Mouse (Mus musculus) ovary, postnatal 36 days (tissue): ENCODE measurements around the gene Myt1l.

Experiments used
- DNase-seq: peaks from one replicate; pipeline ENCODE4 v3.0.0; 2022; ENCODE audit warnings: low spot score, mixed read lengths

Gene Myt1l

GRCm38 (mm10) chr12:29569311-29569710 is 41.1 kb downstream of the Myt1l start:
- DNase-seq = no peak

- DNase-seq = no peak
Observed at GRCm38 (mm10) chr12:29570351-29570750, 42.2 kb downstream of the Myt1l start.

- DNase-seq = no peak
Observed at GRCm38 (mm10) chr12:29571613-29572012, 43.4 kb downstream of the Myt1l start.

GRCm38 (mm10) chr12:29593787-29594186 is 65.6 kb downstream of the Myt1l start:
- no peak for DNase-seq

DNA sequence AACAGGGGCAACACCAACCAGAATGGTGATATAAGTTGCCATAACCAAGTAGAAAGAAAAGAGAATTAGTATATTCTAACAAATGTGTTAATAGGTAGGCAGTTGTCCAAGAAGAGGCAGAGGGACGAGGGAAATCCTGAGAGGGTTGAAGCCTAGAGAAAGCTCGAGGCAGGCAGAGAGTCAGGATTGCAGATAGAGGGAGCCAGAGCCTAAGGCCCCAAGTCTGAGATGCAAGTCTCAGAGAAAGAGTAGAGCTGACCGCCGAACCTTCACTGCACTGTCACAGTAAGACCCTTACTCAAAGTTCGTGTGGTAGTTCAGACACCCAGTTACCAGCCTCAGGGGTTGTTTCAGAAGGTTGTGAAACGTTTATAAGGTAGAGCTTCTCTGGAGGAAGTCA is 71.7 kb downstream of the Myt1l start:
- DNase-seq = no peak

GRCm38 (mm10) chr12:29601223-29601622 is 73.0 kb downstream of the Myt1l start:
- no peak for DNase-seq

DNA sequence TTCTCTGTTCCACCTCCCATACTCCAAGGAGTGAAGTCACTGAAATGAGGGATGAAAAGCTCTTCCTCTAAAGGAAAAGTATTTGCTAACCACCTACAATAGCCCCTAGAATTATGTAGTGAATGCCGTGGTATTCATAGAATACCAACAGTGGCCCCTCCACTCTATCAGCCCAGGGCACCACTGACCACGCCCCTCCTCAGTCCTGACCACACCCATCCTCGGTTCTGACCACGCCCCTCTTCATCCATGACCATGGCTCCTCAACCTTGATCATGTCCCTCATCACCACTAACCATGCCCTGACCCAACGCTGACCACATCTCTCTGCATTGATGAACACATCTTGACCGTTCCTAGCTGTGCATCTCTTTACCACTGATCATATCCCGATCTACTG is 76.5 kb downstream of the Myt1l start:
- no peak for DNase-seq

DNA sequence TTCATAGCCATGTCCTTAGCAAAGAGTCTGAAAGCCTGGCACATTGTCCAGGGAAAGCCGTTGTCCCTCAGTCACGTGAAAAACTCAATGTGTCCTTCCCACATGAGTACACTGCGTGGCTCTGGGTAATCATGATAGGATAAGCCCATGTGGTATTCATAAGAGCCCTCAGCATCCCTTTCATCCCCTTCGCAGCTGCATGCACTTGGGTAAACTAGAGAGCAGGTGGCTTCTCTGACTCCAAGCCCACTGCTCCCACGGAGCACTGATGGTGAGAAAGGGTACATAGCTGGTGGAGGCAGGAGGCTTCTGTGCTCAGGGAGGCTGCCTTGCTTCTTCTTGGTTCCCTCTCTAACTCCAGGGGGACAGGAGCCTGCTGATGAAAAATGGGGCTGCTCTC is 76.9 kb downstream of the Myt1l start:
- no peak for DNase-seq

DNA sequence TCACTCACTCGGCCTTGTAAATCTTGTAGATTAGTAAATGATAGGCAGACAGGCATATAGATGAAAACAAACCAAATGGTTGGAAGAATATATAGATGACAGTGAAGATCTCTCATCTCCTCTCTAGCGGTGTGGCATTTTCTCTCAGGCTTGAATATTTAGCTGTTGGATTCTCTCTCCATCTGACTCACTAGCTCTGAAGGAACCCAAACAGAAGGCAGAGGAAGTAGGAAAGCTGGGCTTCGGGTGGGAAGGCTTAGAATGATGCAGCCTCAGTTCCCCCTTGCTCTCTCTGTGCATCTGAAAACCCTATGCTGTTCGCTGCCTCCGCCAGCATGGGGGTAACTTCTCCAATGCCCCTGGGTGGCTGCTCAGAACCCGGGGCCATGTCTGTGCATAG is 78.0 kb downstream of the Myt1l start:
- DNase-seq = no peak

GRCm38 (mm10) chr12:29617746-29618145 is 89.6 kb downstream of the Myt1l start:
- DNase-seq = no peak

DNA sequence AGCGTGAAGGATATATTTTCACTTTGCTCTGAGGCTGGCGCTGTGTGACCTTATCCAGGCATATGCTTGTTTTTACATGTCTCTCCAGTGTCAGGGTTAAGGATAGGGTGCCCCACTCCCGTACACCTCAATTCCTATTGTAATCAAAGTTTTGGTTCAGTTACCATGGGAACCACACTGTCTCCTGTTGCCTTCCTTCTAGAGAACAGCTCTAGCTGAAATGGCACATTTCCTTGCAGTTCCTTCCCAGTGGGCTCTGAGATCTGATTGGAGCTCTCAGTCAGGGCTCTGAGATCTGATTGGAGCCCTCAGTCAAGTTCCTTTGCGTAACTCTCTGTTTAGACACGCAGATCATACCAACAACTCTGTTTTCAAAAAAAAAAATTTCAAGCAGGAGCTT is 93.3 kb downstream of the Myt1l start:
- DNase-seq = no peak

GRCm38 (mm10) chr12:29627956-29628750 is 100.0 kb downstream of the Myt1l start:
- no peak for DNase-seq

DNA sequence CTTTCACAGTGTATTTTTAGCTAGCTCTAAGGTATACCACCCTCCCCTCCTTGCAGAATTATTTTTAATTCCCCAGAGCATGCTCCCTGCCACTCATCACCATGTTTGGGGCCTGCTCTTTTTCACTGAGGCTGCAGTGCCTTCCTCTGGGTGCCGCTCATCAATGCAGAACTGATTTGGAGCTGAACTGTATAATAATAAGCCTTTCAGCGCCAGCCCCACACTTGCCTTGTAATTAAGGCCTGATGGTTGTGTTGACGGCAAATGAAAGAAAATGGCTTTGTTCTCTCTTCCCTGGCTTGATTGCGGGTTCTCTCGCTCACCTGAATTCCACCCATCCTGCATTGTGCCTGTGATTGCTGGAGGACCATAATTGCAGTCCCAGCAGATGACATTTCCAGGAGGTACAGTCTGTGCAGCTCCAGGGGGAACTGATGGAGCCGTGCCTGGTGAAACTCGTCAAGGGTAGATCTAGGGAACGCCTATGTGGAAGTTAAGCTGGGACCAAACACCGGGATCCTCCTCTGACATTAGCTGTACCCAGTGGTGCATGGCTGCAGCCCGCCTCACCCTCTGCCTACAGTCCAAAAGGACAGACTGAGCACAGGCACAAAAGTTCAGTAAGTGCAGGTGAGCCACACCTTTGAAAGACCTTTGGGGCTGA is 101.8 kb downstream of the Myt1l start:
- DNase-seq = no peak

DNA sequence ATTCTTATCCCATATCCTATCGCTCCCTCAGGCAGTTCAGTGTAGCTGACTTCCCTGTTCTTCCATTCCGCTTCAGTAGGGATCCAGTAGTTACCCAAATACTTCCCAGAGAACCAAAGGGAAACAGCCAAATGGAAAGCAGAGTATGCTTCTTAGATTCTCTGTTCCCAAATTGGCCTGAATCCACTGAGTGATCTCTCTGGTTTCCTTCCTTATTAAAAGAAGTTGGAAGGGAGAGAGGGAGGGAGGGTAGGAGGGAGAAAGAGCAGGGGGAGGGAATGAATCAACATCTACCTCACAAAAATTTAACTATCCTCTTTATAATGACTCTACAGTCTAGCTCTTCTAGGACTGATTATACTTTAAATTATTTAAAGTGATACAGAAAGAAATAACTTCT is 106.3 kb downstream of the Myt1l start:
- no peak for DNase-seq

DNA sequence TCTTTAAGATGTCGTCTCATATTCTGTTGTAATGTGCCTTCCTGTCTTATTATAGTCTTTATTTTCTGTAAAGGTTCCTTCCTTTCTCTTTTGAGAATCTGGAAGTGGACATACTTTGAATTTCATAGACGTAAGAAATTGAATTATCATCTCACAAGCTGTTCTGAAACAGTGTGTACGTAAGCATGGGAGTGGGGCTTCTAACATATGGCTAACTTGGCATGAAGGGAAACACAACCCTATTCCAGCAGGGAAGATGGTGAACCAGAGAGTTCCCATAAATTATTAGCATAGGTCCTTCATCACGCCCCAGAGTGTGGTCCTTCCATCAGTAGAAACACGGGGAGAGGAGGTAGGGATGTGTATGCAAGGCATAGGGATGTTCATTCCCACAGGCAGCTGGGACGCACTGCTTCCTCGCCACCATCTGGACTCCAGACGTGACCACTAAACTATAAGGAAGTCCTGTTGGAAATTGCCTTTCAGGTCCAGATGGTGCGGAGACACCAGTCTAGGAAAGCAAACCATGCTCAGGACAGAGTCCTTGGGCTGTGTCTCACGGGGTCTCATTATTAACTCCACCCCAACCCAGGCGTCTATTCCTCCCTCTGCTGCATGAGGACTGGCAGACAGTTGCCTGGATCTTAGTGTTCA is 111.5 kb downstream of the Myt1l start:
- no peak for DNase-seq

- DNase-seq = no peak
Observed at GRCm38 (mm10) chr12:29640201-29640600, 112.0 kb downstream of the Myt1l start.

DNA sequence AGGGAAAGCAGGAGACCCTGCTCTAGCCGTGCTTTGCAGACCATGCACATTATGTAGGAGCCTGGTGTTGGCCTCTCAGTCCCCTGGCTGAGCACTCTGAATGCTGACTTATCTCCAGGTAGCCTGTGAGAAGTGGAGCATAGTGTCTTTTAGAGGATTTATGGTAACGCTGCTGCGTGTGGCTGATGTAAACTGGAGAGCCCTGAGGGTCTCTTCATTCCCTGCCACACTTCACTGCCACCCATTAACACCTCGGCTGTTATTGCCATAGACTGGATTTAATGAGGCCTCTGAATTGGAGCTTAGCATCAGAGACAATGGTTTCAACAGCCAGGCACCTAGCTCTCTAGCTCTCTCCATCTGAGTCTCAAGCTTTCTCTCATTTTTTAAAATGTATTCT is 114.7 kb downstream of the Myt1l start:
- no peak for DNase-seq

DNA sequence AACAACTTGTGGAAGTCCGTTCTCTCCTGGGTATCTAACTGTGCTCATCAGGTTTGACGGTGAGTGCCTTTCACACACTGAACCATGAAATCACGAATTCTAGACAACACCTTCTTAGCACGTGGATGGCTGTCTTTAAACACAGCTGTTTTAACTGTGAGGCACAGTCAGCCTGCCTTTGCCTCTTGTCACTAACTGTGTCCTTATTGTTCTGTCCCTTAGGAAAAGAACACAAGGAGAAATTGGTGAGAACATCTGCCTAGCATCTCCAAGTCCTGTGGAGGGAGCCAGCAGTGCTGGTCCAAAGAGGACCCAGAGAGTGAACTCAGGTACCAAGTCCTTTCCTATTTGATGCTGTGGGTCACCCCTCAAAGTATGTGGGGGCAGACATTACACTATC is 115.9 kb downstream of the Myt1l start:
- DNase-seq = no peak

GRCm38 (mm10) chr12:29644721-29645120 is 116.5 kb downstream of the Myt1l start:
- no peak for DNase-seq

GRCm38 (mm10) chr12:29649510-29650152 is 121.4 kb downstream of the Myt1l start:
- DNase-seq = no peak

- DNase-seq = no peak
Observed at GRCm38 (mm10) chr12:29652516-29652915, 124.3 kb downstream of the Myt1l start.

GRCm38 (mm10) chr12:29655197-29655632 is 127.0 kb downstream of the Myt1l start:
- no peak for DNase-seq

GRCm38 (mm10) chr12:29655673-29656072 is 127.5 kb downstream of the Myt1l start:
- no peak for DNase-seq
